Mouse (Mus musculus): ENCODE data around the gene Unc13b.

The Unc13b gene

GRCm38 (mm10) chr4:43217997-43218396, 159.2 kb downstream of the Unc13b start:
- DNase-seq (ENCODE audit: low read depth, low spot score) = no peak

GRCm38 (mm10) chr4:43231821-43232220, 173.1 kb downstream of the Unc13b start:
- DNase-seq (ENCODE audit: low read depth, low spot score) = no peak

DNA sequence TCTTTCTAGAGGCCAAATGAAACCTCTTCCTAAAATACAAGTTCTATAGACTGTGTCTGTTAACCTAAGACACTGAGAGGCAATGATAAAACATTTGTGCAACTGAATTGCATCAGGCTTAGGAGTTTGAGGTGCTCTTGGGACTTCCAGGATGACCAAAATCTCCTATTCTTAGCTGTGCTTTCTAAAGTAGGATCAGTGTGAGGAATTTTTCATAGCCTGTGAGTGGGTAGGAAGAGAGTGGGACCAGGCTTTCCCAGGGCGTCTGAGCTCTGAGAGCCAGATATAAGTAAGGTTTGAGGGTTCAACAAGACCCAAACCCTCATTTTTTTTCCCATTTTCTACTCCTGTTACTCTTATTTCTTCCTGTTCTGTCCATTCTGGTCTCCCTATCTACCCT, 174.2 kb downstream of the Unc13b start:
- no peak for DNase-seq (ENCODE audit: low read depth, low spot score)

DNA sequence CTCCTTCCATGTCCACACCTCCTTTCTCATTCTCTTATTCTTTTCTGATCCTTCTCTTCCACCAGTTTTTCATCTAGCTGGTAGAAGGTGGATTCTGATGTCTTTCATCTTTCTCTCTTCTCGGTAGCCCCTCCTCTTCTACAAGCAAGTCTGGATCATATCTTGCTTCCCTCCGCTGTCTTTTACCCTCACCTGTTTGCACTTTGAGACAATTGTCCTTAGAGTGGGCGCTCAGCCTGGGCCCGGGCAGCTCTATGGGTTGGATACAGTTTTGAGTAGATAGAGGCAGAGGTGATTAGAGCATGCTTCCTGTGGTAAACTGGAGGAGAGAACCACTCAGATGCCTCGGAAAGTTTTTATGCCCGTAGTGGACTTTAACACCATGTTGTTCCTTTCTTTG, 174.7 kb downstream of the Unc13b start:
- no peak for DNase-seq (ENCODE audit: low read depth, low spot score)

- no peak for DNase-seq (ENCODE audit: low read depth, low spot score)
Measured at GRCm38 (mm10) chr4:43236898-43237297, 178.1 kb downstream of the Unc13b start.

DNA sequence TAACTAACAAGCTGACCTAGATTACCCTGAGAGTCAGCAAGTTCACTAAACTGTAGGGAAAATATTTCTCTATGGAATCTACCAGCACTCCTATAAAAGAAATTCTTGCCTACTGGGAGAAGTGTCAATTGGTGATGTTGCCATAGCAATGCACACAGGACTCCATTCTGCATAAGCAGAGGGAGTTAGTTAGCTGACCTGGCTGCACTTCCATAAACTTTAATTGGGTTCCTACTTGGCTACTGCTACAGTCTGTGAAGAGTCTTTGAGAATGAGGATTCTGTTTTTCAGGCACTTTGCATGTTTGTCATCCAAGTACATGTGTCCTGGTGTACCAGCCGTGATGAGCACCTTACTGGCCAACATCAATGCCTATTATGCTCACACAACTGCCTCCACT, 182.0 kb downstream of the Unc13b start:
- DNase-seq (ENCODE audit: low read depth, low spot score) = no peak

GRCm38 (mm10) chr4:43244022-43244421, 185.3 kb downstream of the Unc13b start:
- DNase-seq (ENCODE audit: low read depth, low spot score) = peak; percentile 16

GRCm38 (mm10) chr4:43245776-43246175, 187.0 kb downstream of the Unc13b start:
- no peak for DNase-seq (ENCODE audit: low read depth, low spot score)

DNA sequence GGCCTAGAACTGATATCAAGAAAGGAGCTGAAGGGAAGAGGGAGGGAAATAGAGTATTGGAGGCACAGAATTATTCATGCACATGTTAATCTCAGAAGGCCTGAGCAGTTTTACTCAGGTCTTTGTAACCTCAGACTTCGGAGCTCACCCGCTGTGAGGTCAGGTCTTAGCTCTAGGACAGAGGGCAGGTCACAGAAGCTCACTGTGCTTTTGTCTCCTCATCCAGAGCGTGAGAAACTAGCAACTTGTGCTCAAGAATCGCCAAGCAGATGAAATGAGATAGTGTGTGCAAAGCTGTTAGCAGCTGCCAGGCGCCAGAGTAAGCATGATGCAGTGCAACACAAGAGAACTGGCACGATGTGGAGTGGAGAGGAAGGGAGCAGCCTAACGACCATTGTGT, 189.3 kb downstream of the Unc13b start:
- DNase-seq (ENCODE audit: low read depth, low spot score) = no peak

DNA sequence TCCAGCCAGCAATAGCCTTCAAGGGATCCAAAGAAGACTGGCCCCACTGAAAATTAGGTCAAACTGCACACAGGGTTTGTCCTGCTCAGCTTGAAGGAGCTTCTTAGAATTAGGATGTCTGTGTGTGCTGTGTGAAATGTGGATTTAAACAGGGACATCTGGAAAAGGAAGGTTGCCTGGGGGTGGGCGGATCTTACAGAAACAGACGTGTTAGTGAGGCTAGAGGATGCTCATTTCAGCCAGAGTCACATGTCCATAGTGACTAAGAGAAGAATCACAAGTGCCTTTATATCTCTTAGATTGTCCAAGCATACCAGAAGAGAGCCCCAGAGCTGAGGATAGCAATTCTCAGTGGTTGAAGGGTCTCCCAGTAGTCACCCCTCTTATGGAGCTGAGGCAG, 190.2 kb downstream of the Unc13b start:
- DNase-seq (ENCODE audit: low read depth, low spot score) = no peak

- DNase-seq (ENCODE audit: low read depth, low spot score) = no peak
Measured at GRCm38 (mm10) chr4:43251269-43251668, 192.5 kb downstream of the Unc13b start.

DNA sequence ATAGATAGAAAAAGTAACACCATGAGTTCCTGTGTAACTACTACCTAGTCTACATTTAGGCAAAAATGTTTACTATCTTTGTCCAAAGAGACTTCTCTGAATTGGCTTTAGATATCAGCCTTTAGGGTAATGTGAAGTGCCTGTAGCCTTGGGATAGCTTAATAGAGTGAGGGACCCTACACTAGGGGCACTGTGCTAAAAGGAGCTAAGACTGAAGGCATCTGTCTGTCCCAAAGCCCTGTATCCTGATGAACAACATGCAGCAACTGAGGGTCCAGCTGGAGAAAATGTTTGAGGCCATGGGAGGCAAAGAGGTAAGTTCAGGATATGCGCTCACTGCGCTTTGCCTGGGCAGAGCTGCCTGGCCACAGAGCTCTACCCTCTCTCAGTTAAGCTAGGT, 198.3 kb downstream of the Unc13b start:
- no peak for DNase-seq (ENCODE audit: low read depth, low spot score)

DNA sequence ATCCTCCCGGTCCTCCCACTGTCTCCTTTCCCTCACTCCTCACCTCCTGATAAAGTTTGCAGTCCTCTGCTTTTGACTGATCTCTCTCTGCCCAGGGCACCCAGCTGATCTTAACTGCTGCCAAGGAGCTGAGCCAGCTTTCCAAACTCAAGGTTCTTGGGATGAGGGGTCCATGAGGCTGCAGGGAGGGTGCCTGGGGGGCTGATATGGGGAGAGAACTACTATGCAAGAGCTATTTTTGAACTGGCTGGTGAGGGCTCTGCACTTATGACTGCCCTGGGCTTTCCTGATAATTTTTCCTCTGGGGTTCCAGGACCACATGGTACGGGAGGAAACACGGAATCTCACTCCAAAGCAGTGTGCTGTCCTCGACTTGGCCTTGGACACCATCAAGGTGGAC, 199.8 kb downstream of the Unc13b start:
- no peak for DNase-seq (ENCODE audit: low read depth, low spot score)

GRCm38 (mm10) chr4:43259435-43259834, 200.7 kb downstream of the Unc13b start:
- DNase-seq (ENCODE audit: low read depth, low spot score) = no peak

GRCm38 (mm10) chr4:43260096-43260495, 201.3 kb downstream of the Unc13b start:
- no peak for DNase-seq (ENCODE audit: low read depth, low spot score)

- DNase-seq (ENCODE audit: low read depth, low spot score) = no peak
Measured at GRCm38 (mm10) chr4:43262821-43263220, 204.1 kb downstream of the Unc13b start.

DNA sequence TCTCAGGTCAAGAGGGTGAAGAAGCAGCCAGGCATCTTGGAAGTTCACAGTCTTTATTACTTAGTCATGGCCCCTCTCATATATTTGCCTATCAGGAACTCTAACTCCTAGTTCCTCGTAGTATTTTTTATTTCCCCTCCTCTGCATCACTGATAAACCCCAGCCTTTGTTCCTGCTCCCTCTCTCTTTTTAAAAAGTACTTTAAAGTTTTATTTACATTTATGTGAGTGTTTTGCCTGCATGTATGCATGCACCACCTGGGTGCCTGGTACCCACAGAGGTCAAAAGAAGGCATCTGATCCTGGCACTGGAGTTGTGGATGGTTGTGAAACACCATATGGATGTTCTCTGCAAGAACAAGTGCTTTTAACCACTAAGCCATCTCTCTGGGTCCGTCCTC, 207.4 kb downstream of the Unc13b start:
- DNase-seq (ENCODE audit: low read depth, low spot score) = no peak

DNA sequence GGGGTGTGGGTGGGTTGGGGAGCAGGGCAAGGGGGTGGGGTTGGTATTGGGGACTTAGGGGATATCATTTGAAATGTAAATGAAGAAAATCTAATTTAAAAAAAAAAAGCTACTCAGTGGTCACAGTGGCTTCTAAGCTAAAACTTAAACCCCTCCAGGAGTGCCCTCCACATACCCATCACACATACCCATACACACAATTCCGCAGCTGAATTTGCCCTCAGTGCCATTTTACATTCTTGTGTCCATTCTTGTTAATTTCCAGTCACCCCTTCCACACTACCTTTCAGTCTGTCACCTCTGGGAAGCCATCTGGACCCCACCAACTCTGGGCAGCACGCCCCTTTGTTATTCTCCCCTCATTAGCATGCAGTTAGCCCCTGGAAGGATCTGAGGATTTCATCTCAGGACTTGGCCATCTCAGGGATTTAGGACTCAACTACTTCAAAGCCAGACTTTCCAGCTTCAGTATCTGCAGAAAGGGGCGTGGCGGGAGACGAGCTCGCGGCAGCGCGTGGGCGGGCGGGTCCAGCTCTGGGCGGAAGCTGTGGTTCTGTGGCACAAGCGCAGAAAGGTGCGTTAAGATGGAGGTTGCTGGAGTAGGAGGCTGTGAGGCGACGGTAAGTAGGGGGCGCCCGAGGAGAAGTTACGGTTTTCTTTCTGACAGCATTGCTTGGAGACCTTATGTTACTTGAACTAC, 208.0 kb downstream of the Unc13b start, which contains the start of gene Atp8b5:
Gene Atp8b5 (plus strand): TSS at position 537 of the 700 bp plus-strand sequence.
- DNase-seq (ENCODE audit: low read depth, low spot score) = peak; percentile 75

GRCm38 (mm10) chr4:43267323-43267658, 208.5 kb downstream of the Unc13b start:
- DNase-seq (ENCODE audit: low read depth, low spot score) = no peak

DNA sequence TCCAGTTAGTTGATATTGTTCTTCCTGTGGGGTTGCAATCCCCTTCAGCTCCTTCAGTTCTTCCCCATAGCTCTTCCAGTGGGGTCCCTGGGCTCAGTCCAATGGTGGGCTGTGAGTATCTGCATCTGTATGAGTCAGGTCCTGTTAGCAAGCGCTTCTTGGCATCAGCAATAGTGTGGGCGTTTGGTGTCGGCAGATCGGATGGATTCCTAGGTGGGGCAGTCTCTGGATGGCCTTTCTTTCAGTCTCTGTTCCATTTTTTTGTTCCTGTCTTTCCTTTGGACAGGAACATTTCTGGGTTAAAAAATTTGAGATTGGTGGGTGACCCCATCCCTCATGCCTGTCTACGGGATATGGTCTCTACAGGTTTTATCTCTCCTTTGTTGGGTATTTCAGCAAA, 226.7 kb downstream of the Unc13b start:
- no peak for DNase-seq (ENCODE audit: low read depth, low spot score)

GRCm38 (mm10) chr4:43287305-43287704, 228.6 kb downstream of the Unc13b start:
- no peak for DNase-seq (ENCODE audit: low read depth, low spot score)

GRCm38 (mm10) chr4:43294001-43294400, 235.2 kb downstream of the Unc13b start:
- no peak for DNase-seq (ENCODE audit: low read depth, low spot score)

DNA sequence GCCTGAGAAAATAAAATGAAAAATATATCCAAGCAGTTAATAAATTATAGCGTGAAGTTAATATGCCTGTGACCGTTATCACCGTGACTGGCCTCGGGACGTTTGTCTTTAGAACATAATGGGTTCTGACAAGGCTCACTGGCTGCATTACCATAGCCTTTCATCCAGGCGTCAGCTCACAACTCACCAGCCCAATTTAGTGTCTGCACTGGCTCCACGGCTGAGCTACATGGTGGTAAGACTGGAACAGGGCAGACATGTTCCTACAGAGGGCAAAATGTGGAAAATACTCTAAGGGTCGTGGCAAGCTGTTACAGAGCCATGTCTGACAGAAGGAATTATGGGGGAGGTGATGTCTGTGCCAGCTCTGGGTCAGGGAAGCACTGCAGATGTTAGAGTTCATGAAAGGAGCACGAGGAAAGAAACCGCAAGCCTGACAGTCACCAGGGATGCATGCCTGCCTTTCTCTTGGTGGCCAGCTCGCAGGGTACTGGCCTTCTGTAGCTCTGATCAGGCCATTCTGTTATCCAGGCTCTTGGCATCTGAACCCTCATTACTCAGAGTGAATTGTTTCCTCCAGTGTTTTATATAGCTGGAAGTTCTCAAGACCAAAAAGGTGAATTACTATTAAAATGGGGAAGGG, 251.1 kb downstream of the Unc13b start:
- no peak for DNase-seq (ENCODE audit: low read depth, low spot score)

Data from brain, embryonic 18.5 days (tissue).